Mouse (Mus musculus) cortical plate, adult 2 months (tissue): ENCODE data around the gene Nr1d2.
"Not testable (repeated sequence)": the region's sequence is repeated elsewhere in the genome, so short reads cannot be mapped to it uniquely, and the experiment has no call there.

Source experiments
- CTCF ChIP-seq: fragments of 200-500 bp; IDR thresholded peaks from 2 replicates; pipeline ENCODE4 v1.5.1; 2011; ENCODE audit warnings: mild to moderate bottlenecking, control low read depth, low read length; ENCODE audit not compliant: insufficient read depth; ENCODE audit errors: extremely low read depth
- POLR2A ChIP-seq: fragments of 200-500 bp; IDR thresholded peaks from 2 replicates; pipeline ENCODE4 v1.6.1; 2011; ENCODE audit warnings: mild to moderate bottlenecking, low read length, control low read depth; ENCODE audit not compliant: insufficient read depth; ENCODE audit errors: extremely low read depth

DNA sequence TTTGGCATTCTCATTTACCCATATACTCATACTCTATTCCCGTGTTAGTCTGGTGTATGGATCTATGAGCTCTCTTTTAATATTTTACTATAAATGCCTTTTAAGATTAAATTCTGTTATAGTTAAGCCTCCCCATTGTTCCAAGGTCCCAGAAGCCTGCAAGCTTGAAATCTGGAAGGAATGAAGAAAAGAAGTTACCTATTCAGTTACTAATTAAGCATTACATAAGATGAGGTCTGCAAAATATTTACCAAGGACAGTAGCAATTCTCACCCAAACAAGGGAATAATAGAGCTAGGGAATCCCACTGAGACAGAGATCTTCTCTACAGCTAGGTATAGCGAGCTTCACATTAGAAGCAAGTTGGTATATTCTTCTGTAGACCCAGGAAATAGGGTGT is 61.4 kb downstream of the Nr1d2 start:
- not testable (repeated sequence) for TF ChIP-seq POLR2A, CTCF
